Mouse (Mus musculus) frontal cortex, postnatal 14 days (tissue): ENCODE measurements around the gene Slc22a23.

Experiments
- DNase-seq, 2 experiments: peaks; one replicate each; pipeline ENCODE4 v3.0.0; 2022; ENCODE audit warnings: low spot score in 2 of 2

Slc22a23 gene

DNA sequence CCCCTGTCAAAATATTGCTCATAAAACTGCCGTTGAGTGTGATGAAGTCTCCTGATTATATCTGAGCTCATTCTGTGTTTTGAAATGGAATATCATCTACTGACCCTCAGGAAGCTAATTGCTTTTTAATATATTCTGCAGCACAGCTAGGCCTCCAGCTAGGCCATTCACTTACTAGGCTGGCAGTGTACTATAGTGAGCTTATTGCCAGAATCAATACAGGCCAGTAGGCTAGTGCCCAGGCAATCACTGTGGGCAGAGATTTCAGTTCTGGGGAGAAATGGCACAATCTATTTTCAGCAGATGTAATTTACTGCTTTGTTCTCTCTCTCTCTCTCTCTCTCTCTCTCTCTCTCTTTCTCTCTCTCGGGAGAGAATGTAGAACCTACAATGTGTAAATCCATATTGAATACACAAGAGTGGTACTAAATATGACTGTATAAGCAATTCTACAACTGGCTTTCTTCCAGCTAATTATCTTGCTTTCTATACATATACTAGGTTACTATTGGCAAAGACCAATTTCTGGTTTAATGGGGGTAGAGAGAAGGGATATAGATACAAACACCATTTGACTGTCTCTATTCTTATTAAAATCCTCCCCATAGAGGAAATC, 75.5 kb downstream of the Slc22a23 start:
- DNase-seq: no peak

DNA sequence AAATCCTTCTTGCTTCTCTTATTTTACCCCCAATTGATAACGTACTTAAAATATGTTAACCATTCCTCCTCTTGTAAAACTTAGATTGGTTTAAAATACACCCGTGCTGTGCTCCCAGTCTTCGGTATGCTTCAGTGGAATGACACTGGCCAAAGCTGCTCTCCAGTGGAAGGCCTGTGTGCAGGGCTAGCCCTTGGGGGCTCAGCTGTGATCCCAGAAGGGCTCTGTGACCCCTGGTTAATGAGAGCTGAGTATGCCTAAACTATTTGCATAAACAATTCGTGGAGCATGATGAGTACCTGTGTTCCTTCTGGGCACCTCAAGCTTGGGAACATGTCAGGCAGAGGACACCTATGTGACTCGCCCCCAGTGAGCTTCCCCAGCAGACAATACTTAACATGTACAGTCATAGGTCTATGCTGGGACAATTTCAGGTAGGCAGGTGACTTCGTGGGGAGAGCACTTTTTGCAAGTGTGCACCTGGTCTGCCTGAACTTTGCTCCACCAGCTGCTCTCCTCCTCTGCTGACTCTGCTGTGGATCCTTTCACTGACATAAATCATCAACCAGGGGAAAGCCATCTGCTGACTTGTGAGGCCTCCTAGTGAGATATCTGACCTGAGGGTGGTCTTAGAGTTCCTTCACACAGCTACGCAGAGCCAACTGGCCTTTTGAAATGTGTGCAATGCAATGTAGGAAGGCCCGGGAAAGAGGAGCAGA, 77.9 kb downstream of the Slc22a23 start:
- DNase-seq: no peak

DNA sequence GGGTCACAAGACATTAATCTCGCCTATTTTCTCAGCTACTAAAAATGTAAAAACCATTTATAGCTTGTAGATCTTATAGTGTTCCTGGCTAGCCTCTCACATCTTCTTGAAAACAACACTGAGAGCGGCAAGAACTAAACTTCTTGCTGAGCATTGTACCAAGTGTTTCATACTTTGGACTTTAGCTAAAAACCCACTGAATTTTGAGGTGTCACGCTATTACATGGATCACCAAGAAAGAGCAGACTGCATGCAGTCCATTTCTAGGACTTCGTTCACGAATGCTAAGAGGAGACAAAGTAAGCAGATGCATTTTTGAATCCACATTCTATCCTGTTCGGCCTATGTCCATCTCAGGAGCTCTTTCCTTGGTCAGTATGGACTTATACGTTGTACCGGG, 78.9 kb downstream of the Slc22a23 start:
- no peak for DNase-seq

DNA sequence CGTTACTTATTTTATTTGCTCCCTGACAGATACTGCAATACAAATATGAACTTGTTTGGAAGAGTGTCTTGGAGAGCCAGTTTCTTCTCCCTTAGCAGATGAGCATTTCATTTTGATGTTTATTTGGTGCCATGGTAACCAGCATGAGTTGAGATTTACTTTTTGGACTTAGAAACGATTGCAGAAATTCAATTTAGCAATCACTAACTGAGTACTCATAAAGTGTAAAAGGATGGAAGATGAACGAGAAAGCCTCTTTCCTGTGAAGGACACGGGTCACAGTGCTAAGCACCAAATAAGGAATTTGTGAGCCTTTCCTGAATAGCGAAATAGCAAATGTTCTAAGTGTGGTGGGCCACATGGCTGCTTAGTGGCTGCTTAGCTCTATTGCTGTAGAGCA, 79.4 kb downstream of the Slc22a23 start:
- DNase-seq: no peak

DNA sequence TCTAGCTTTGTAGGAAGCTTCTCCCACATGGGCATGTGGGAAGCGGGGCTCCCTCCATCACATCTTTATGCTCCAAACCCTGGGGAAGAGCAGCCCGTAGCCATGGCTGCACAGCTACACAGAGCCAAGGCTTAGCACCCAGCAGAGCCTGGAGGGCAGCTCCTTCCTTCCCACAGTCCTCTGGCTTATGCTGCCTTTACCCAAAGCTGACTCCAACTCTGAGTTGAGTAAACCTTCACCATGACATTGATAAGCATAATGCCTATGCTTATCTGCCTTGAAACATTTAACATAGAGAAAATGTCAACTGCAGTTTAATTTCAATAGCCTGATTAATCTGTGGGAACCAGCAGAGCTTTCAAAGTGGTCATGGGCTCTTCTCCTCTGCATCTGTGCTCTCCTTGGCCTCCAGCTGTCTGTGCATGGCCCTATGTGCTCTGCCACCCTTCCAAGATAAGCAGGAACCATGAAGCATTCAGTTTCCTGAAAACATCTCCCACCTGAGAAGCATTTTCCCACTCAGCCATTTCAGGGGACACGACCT, 79.9 kb downstream of the Slc22a23 start:
- no peak for DNase-seq

DNA sequence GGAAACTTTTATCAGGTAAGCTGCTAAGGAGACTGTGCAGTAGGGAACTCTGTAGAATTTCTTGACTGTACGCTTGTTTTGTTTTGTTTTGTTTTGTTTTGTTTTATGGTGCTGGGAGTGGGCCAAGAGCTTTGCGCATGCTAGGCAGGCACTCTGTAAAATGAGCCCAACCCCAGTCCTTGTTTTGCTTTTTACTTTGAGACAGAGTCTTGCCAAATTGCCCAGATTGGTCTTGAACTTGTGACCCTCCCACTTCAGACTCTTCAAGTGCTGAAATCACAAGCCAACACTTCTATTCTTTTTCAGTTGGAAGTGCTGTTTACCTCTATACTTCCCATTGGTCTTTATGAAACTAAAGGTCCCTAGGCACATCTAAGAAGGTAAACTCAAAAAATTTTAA, 80.5 kb downstream of the Slc22a23 start:
- no peak for DNase-seq

DNA sequence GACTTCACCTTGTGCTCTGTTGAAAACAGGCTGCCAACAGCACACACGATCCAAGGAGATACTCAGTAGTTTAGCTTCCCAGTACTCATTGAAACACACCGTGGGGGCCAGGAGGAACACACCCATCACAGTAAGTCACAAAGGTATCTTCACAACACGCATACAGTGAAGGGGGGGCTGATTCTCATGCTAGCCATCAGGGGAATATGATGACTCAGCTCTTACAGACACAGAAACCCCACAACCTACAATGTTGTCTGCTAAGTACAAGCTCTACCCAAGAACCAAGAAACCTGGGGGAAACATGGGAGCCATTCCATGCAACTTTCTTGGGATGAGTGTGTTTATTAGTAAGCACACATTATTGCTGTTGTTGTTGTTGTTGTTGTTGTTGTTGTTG, 86.2 kb downstream of the Slc22a23 start:
- no peak for DNase-seq

DNA sequence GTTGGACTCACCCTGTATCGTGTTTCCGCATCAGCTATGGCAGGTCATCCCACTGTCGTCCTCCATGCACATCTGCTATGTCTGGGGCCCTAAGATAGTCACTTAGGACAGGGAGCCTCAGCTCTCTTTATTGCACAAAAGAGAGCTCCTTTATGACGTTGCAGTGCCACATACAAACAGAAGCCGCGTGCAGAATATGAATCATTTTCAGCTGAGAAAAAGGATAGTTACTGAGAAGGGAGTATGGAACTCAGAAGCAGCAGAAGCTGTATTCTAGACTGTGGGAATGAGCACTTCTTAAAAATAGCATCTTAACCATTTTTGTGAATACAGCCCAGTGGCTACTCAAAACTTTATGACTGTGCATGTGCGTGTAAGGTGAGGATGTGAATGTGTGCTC, 87.8 kb downstream of the Slc22a23 start:
- no peak for DNase-seq

DNA sequence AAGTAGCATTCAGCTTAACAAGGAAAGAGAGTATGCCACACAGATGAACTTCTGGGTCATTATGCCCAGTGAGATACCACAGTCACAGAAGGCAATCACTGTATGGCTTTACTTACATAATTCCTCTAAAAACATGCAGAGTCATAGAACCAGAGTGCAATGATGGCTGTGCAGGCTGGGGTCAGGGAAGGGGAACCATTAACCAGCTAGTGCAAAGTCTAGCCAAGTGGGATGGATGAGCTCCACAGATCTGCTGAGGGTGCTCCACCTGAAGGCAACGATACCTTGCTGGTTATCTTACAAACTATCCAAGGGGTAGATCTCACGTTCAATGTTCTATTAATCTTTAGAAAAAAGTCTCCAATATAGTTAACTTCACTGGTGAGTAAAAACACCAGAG, 88.3 kb downstream of the Slc22a23 start:
- no peak for DNase-seq

DNA sequence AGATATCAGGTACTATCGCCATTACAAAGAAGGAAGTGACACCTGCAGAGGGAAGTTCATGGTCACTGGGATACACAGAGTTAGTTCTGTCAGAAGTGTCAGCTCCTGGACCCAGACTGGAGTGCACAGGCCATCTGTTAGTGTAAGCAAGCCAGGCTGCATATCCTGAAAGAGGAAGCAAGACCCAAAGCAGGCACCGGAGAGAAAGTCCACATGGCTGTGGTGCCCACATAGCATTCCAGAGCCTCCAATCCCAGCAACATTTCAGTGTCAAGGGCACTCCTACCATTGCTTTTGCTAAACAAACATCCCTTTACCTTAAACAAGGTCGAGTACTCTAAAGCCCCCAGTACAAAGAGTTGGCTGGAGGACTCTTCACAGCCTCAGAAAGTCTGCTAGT, 89.7 kb downstream of the Slc22a23 start:
- no peak for DNase-seq

DNA sequence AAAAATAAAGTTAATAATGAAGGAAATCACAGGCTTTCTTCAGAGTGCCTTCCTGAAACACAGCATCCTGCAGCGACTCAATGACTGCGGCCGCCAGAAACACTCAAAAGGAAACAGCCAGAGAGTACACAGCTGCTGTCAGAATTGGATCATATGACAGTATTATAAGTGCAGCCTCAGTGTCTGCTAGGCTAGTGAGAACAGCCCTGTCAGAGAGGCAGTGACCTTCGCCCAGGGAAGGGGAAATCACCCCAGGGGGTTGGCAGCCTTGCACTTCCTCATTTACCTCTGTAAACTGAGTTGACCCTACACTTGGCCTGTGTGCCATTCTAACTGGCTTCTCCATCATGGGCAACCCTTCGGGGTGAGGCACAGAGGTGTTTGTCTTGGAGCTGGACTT, 90.3 kb downstream of the Slc22a23 start:
- DNase-seq: no peak

DNA sequence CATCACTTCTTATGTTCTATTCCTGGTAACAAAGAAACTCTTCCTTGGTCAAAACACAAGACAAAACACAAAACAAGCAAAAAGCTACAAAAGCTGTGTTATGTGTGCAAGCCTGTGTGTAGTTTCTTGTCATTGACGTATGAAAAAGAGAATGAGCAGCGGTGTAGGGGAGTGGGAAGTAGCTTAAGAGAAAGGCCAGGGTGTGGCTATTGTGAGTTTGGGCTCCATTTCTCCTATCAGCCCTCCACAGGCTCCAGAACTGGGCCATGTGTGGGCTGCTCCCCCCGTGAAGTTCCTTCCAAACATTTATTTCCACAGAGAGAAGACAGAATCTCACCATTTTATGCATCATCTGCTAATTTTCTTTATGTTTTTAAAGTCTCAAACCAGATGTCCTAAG, 91.2 kb downstream of the Slc22a23 start:
- DNase-seq: no peak

DNA sequence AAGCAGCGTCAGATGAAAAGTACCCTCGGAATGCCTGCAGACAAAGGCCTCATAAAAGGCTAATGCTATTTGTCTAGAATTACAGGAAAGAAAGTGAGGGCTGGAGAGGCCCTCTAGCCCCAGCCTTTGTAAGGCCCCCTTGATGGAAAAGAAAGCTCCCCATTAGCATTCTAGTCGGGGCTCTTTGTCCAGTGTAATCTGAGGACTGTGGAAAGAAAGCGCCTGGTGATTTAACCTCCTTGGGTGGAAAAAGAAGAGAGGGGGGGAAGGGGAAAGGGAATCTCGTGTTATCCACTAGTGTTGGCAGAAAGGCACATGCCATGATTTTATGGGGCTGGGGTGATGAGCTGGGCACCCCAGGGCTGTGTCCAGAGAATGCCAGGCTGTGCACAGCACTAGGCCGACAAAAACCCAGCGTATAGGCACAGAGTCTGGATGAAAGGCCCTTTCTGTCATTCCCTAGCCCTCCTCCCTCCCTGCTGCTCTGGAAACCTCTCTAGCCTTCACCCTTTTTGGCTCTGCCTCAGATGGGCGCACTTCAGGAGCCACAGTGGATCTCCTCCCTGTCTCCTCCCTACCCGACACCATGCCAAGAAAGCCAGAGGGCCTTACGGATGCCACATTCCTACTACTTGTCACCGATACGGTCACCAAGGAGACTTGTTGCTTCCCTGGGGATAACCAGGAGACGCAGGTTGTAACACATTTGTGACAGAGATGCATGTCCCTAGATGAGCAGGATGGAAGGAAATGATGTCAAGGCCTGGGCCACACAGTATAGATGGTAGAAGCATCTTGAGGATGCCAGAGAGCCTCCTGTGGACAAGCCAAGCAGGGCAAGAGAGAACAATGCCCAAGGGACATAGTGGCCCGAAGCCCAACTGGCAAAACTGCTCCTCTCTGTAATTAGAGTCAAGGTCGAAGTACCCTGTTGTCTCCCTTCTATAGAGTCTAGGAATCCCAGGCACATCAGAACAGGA, 95.8 kb downstream of the Slc22a23 start:
- DNase-seq: no peak

DNA sequence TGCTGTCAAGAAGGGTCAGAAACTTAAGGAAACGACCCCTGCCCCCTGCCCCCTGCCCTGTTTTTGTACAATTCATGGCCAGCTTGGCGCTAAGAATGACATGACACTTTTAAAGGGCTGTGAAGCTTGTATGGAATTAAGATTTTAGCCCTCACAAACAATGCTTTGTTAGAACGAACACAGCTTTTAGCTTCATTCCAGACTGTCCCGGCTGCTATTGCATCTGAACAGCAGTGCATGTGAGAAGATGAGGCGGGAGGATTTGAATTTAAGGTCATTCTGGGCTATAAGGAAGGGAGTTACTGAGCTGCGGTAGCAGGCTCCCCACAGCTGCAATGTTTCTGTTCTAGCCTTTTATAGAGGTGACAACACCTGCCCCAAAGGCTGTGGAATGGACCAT, 96.9 kb downstream of the Slc22a23 start:
- no peak for DNase-seq

DNA sequence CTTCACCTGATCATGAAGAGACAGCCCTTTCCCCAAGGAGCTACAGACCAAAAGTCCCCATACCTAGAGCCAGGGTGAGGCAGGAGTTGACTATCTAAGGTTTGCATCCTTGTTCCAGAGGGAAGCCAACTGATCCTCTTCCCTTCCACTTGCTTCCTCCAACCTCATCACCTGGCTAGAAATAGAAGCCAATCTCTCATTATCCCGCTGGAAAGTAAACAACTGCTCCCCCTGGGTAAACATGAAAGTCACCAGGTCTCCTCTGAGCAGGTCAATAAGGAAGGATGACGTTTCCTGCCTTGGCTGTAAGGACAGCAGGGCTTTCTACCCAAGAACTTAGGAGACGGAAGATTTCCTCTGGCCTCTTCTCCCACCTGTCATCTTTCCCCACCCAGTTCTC, 98.2 kb downstream of the Slc22a23 start:
- no peak for DNase-seq

DNA sequence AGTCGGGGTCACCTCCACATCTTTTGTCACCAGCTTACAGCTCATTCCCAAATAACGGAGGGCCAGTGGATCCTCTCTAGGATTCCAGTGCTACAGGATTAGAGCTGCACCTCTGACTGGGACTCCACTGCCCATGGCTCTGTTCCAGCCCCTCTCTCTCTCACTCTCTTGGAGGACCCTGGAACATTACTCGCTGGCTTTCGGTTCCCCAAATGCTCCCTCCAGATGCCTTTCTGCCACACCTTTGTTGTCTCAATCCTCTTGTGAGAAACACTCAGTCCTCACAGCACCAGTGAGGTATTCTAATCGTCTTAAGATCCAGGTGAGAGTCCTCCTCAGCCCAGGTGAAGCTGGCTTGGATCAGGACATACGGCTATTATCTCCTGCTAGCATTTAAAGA, 99.8 kb downstream of the Slc22a23 start:
- no peak for DNase-seq

DNA sequence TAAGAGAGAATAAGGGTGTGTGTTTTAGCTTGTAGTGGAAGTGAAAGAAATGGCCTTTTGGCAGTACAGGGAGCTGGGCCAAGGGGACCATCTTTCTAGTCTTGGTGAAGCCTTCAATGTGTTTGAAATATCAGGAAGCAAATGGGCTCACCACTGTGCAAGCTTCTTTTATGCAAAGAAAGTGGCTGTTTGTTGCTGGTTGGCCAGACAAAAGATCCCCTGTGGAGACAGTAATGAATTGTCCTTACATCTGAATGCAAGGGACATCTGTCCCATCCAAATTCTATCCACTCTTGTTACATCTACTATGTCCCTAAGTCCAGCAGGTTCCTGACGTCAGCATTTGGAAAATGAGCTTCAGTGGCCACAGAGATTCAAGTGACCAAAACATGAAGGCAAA, 100.8 kb downstream of the Slc22a23 start:
- DNase-seq: no peak

DNA sequence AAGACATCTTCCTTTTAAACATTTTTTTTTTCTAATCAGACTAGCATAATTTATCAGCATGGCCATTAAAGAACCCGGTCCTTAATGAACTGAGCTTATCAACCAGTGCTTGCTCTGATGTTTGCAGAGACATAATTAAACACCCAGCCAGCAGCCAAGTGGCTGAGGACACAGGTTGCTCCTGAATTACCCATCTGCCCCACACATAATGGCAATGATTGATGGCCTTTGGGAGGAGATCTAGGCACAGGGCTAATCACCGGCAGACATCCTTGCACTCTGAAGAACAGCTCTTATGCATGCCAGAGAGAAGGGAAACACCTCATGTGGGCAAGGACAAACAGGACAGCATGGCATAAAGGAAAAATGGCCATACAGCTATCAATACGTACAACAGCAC, 102.8 kb downstream of the Slc22a23 start:
- no peak for DNase-seq

DNA sequence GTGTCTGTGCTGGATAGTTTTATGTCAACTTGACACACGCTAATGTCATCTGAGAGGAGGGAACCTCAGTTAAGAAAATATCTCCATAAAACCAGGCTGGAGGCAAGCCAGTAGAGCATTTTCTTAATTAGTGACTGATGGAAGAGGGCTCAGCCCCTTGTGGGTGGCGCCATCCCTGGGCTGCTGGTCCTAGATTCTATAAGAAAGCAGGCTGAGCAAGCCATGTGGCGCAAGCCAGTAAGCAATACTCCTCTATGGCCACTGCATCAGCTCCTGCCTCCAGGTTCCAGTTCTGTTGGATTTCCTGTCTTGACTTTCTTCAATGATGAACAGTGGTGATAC, 104.9 kb downstream of the Slc22a23 start:
- no peak for DNase-seq

DNA sequence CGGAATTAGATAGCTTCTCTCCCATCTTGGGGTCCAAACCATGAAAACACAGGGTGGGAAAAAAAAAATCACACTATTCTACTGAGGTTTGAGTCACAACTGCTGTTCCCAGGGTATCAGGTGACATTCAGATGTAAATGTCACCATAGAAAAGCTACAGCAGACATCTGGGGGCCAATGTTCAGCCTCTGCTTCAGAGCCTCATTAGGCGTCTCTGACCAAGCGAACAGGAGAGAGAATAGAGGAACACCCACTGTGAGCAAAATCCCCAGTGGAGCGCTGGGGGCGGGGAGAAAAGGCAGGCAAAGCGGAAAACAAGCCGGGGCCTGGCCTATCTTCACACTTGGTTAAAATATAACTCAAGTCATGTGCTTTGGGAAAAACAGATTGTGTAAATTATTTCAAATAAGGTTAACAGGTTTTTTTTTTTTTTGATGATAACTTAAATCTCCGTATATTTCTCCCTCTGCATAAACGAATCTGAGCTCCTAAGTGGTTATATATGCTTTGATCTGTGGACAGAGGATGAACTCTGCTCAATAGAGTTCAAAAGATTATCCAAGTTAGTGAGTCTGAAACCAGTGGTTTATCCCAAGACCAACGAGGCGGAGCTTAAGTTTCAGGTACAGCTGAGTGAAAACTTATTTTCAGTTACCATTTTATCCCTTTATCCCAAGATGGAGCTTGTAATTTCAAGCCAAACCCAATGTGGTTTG, 105.5 kb downstream of the Slc22a23 start:
- no peak for DNase-seq

DNA sequence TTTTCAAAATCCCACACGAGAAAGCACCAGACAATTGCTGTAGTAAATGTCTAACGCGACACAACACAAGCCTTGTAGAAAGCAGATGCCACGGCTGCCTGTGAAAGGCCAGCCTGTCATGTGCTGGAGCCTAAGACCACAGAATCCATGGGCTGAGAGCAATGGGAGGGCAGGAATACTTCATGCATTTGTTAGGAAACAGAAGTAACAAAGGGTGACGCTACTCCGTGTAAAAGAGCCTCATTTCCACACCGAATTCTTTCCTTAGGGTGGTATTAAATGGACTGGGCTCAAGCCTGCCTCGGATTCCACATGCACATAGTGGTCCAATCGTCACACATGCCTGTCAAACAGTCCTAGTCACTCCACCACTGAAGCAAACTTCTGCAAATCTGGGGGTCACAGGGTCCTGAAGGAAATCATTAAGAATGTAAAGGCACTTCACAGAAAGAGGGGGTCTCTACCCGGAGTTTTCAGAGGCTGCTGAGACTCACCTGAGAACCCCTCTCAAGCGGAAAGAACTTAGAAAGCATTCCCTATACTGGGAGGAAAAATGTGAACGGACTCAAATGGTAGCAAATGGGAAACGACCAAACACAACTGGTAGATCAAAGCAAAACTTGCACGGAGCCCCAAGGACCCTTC, 106.2 kb downstream of the Slc22a23 start:
- no peak for DNase-seq
